Mouse (Mus musculus) left cerebral cortex, adult 8-10 months (tissue): Measurements from ENCODE around the gene Hsd3b1. TPM values are rescaled to one million over a fixed set of nuclear protein-coding genes. Genes with fewer than 3 reads are reported as not detected.

Source experiments
- total RNA-seq, 4 experiments: library from RNA; stranded (reverse); gene quantifications; 2 replicates each; pipeline ENCODE4 v1.2.4; 2022

Hsd3b1 gene
- total RNA-seq, 4 experiments from 2014 or later: 4.5 to 4.7 TPM; not detected in 2

Other genes with a start within 250 kb of the Hsd3b1 start
- gene Hsd3b5, start 229.5 kb downstream of the Hsd3b1 start, total RNA-seq: not detected
- gene Hsd3b2, start 135.3 kb downstream of the Hsd3b1 start, total RNA-seq: not detected
- gene Hsd3b3, start 96.7 kb downstream of the Hsd3b1 start, total RNA-seq: not detected
- not detected for gene Hsd3b6, start 45.4 kb downstream of the Hsd3b1 start, total RNA-seq
- not detected for gene Hao2, start 33.4 kb upstream of the Hsd3b1 start, total RNA-seq